Mouse (Mus musculus): ENCODE measurements around the gene Gnat2. TPM values are rescaled to one million over a fixed set of nuclear protein-coding genes. Genes with fewer than 3 reads are reported as not detected.

Gene Gnat2
- total RNA-seq (2021) (under 1 TPM in 1 of 2 experiments, not detected in 1; 0.11 TPM), polyA plus RNA-seq (2012; rRNA removed) (not detected in 2 replicates)
- long read RNA-seq, result 0 reads

GRCm38 (mm10) chr3:108092536-108093115 is at the start of gene Gnat2:
TSS of gene Gnat2 (plus strand) at chr3:108092789.
- Histone ChIP-seq H3K4me3 (no peak within 1 kb of the TSS), H3K4me1 (ENCODE audit: control insufficient read depth, insufficient read depth, low read length) (no peaks in the 10 kb centered on the region), H3K27ac (no peak within 1 kb of the TSS), H3K27me3 (ENCODE audit: control insufficient read depth, insufficient read depth, low read length) (no peaks in the 10 kb centered on the region), H3K79me2 (replicated peaks; ENCODE audit: control insufficient read depth, insufficient read depth, low read length) (no peaks in the 10 kb centered on the region), H3K9ac (ENCODE audit: low read depth, low read length) (no peak within 1 kb of the TSS), H3K36me3 (ENCODE audit: control insufficient read depth, insufficient read depth, low read length) (no peaks in the 10 kb centered on the region)
- DNase-seq, result no peak
- intact Hi-C loops (cut with DNase I), result no loop called here
- 77% methylated on average over 15 of the region's 15 CpGs for WGBS
- TF ChIP-seq POLR2A (IDR thresholded peaks at IDR 0.05; ENCODE audit: insufficient read depth, low read depth, low read length) (no peak), CTCF (IDR thresholded peaks at IDR 0.05) (no peak), EP300 (IDR thresholded peaks at IDR 0.05; ENCODE audit: insufficient read depth, low read depth, low read length) (no peak)

GRCm38 (mm10) chr3:108044394-108045140 is 48.0 kb upstream of the Gnat2 start, which contains the start of gene Gstm4:
TSS of gene Gstm4 (minus strand) at chr3:108044894.
- DNase-seq, result peak; percentile 89 to 93
- no peaks in the 10 kb centered on the region for H3K4me1 ChIP-seq (ENCODE audit: control insufficient read depth, insufficient read depth, low read length)
- peak within 1 kb of the TSS; percentile 86 for H3K27ac ChIP-seq
- peak within 1 kb of the TSS; percentile 69 for H3K4me3 ChIP-seq
- TF ChIP-seq CTCF (IDR thresholded peaks at IDR 0.05) (peak; percentile 43), EP300 (IDR thresholded peaks at IDR 0.05; ENCODE audit: insufficient read depth, low read depth, low read length) (peak; percentile 58; the same call in 1 of the 2 replicates), POLR2A (IDR thresholded peaks at IDR 0.05; ENCODE audit: insufficient read depth, low read depth, low read length) (peak; percentile 91)
- H3K36me3 ChIP-seq (ENCODE audit: control insufficient read depth, insufficient read depth, low read length), result no peaks in the 10 kb centered on the region
- no peaks in the 10 kb centered on the region for H3K27me3 ChIP-seq (ENCODE audit: control insufficient read depth, insufficient read depth, low read length)
- WGBS, result 7% methylated on average over 29 of the region's 29 CpGs
- intact Hi-C loops (cut with DNase I), result loop anchor here (2.0 kb wide), 1 partner anchor 26 kb away; no protein-coding TSS in a partner anchor
- peak within 1 kb of the TSS; percentile 69 for H3K9ac ChIP-seq (ENCODE audit: low read depth, low read length)
- H3K79me2 ChIP-seq (replicated peaks; ENCODE audit: control insufficient read depth, insufficient read depth, low read length), result no peaks in the 10 kb centered on the region

GRCm38 (mm10) chr3:108046944-108047655 is 45.5 kb upstream of the Gnat2 start:
- DNase-seq, result no peak
- Histone ChIP-seq H3K36me3 (ENCODE audit: control insufficient read depth, insufficient read depth, low read length) (no peaks in the 10 kb centered on the region), H3K79me2 (replicated peaks; ENCODE audit: control insufficient read depth, insufficient read depth, low read length) (no peaks in the 10 kb centered on the region), H3K9ac (ENCODE audit: low read depth, low read length) (no peak overlapping the region), H3K27ac (no peak overlapping the region), H3K4me1 (ENCODE audit: control insufficient read depth, insufficient read depth, low read length) (no peaks in the 10 kb centered on the region), H3K27me3 (ENCODE audit: control insufficient read depth, insufficient read depth, low read length) (no peaks in the 10 kb centered on the region), H3K4me3 (no peak overlapping the region)
- intact Hi-C loops (cut with DNase I), result no loop called here
- no peak for TF ChIP-seq POLR2A (IDR thresholded peaks at IDR 0.05; ENCODE audit: insufficient read depth, low read depth, low read length)
- 81% methylated on average over 2 of the region's 2 CpGs for WGBS

- Histone ChIP-seq H3K36me3 (ENCODE audit: control insufficient read depth, insufficient read depth, low read length) (no peaks in the 10 kb centered on the region), H3K27me3 (ENCODE audit: control insufficient read depth, insufficient read depth, low read length) (no peaks in the 10 kb centered on the region), H3K27ac (no peak overlapping the region), H3K4me1 (ENCODE audit: control insufficient read depth, insufficient read depth, low read length) (no peaks in the 10 kb centered on the region), H3K9ac (ENCODE audit: low read depth, low read length) (no peak overlapping the region), H3K79me2 (replicated peaks; ENCODE audit: control insufficient read depth, insufficient read depth, low read length) (no peaks in the 10 kb centered on the region), H3K4me3 (no peak overlapping the region)
- intact Hi-C loops (cut with DNase I), result no loop called here
- TF ChIP-seq POLR2A (IDR thresholded peaks at IDR 0.05; ENCODE audit: insufficient read depth, low read depth, low read length) (no peak), EP300 (IDR thresholded peaks at IDR 0.05; ENCODE audit: insufficient read depth, low read depth, low read length) (no peak), CTCF (IDR thresholded peaks at IDR 0.05) (no peak)
- no peak for DNase-seq
- WGBS, result 20% methylated on average over 3 of the region's 3 CpGs
Measured at GRCm38 (mm10) chr3:108048306-108048705, 44.3 kb upstream of the Gnat2 start.

GRCm38 (mm10) chr3:108050493-108050892 is 42.1 kb upstream of the Gnat2 start:
- TF ChIP-seq CTCF (IDR thresholded peaks at IDR 0.05) (no peak), POLR2A (IDR thresholded peaks at IDR 0.05; ENCODE audit: insufficient read depth, low read depth, low read length) (no peak), EP300 (IDR thresholded peaks at IDR 0.05; ENCODE audit: insufficient read depth, low read depth, low read length) (no peak)
- no peaks in the 10 kb centered on the region for H3K27me3 ChIP-seq (ENCODE audit: control insufficient read depth, insufficient read depth, low read length)
- H3K27ac ChIP-seq, result no peak overlapping the region
- no peaks in the 10 kb centered on the region for H3K36me3 ChIP-seq (ENCODE audit: control insufficient read depth, insufficient read depth, low read length)
- intact Hi-C loops (cut with DNase I), result no loop called here
- no peak overlapping the region for H3K9ac ChIP-seq (ENCODE audit: low read depth, low read length)
- H3K79me2 ChIP-seq (replicated peaks; ENCODE audit: control insufficient read depth, insufficient read depth, low read length), result no peaks in the 10 kb centered on the region
- no peaks in the 10 kb centered on the region for H3K4me1 ChIP-seq (ENCODE audit: control insufficient read depth, insufficient read depth, low read length)
- DNase-seq, result no peak
- H3K4me3 ChIP-seq, result no peak overlapping the region
- 88% methylated on average over 5 of the region's 5 CpGs for WGBS

Measured in heart, adult 2 months (tissue).